Mouse (Mus musculus) forebrain, embryonic 14.5 days (tissue): ENCODE results near the gene Lgmn. TPM values are rescaled to one million over a fixed set of nuclear protein-coding genes. Genes with fewer than 3 reads are reported as not detected.

Experiments
- ATAC-seq: fragments of 200-750 bp; cut with Nextera tagmentation; 2 replicates; pipeline ENCODE4 v1.8.0; 2017; ENCODE audit warnings: mild to moderate bottlenecking, moderate library complexity
- DNase-seq: peaks from one replicate; pipeline ENCODE4 v3.0.0-alpha.2; 2015; ENCODE audit warnings: low spot score
- H3K27ac ChIP-seq: fragments of 300-500 bp; sonication (generic); 2 replicates; pipeline ENCODE4 v1.5.1; 2014; ENCODE audit warnings: low read depth, mild to moderate bottlenecking, control low read depth, low read length, moderate library complexity
- H3K27me3 ChIP-seq: fragments of 300-500 bp; sonication (generic); replicated peaks from 2 replicates; pipeline ENCODE4 v1.6.1; 2014; ENCODE audit warnings: low read length, control low read depth, mixed read lengths; ENCODE audit not compliant: control insufficient read depth, insufficient read depth
- H3K36me3 ChIP-seq: fragments of 300-500 bp; sonication (generic); 2 replicates; pipeline ENCODE4 v1.6.1; 2014; ENCODE audit warnings: low read length, control low read depth; ENCODE audit not compliant: control insufficient read depth, insufficient read depth
- H3K4me1 ChIP-seq: fragments of 300-500 bp; sonication (generic); 2 replicates; pipeline ENCODE4 v1.6.1; 2014; ENCODE audit warnings: antibody characterized with exemption, low read length, control low read depth; ENCODE audit not compliant: control insufficient read depth, insufficient read depth
- H3K4me2 ChIP-seq: fragments of 300-500 bp; sonication (generic); 2 replicates; pipeline ENCODE4 v1.6.1; 2014; ENCODE audit warnings: mild to moderate bottlenecking, control low read depth, low read length
- H3K4me3 ChIP-seq: fragments of 300-500 bp; sonication (generic); 2 replicates; pipeline ENCODE4 v1.5.1; 2014; ENCODE audit warnings: low read depth, low read length, control low read depth
- H3K9ac ChIP-seq: fragments of 300-500 bp; sonication (generic); 2 replicates; pipeline ENCODE4 v1.6.1; 2014; ENCODE audit warnings: mild to moderate bottlenecking, low read length, control low read depth, moderate library complexity
- H3K9me3 ChIP-seq: fragments of 300-500 bp; sonication (generic); replicated peaks from 2 replicates; pipeline ENCODE4 v1.6.1; 2016; ENCODE audit warnings: low read length, control low read depth, mixed read lengths; ENCODE audit not compliant: control insufficient read depth
- WGBS: fragments of 180-500 bp; shearing (Covaris S2); extraction: QIAGEN DNeasy Blood & Tissue Kit; methylation state at CpG from one replicate; pipeline ENCODE4 v1.1.7; 2014; 5-methylcytosine and 5-hydroxymethylcytosine counted together
- polyA plus RNA-seq: library from polyadenylated mRNA; unstranded; fragments of >200 nt; fragmentation: Nextera tagmentation; extraction: Ambion mirVana; gene quantifications from 2 replicates; pipeline ENCODE4 v1.2.1, GENCODE M21; 2014

Lgmn gene
- polyA plus RNA-seq, 1 experiment from 2014 or later, result 87.0 TPM

DNA sequence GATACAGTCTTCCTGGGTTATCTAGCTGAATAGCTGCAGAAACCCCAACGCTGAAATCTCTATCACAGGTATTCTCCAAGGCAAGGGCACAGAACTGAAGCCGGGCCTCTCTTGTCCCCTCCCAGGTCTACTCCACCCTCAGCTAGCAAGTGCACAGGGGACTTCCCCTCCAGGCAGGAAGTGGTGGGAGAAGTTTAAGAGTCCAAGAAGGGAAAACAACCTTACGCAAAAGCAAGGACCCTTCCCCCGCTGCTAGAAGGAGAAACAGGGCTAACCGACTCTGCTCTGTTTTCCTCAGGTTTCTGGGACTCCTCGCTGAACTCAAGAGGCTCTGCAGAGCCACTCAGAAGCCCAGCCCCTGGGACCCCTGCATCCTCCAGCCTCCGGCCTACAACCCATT lies 71.5 kb downstream of the Lgmn start:
- DNase-seq (no peak), ATAC-seq (no peak)
- Histone ChIP-seq H3K27me3 (no peaks in the 10 kb centered on the region), H3K4me3 (no peak overlapping the region), H3K27ac (no peak overlapping the region), H3K4me2 (no peak overlapping the region), H3K36me3 (no peaks in the 10 kb centered on the region), H3K9me3 (no peaks in the 10 kb centered on the region), H3K4me1 (no peaks in the 10 kb centered on the region), H3K9ac (no peak overlapping the region)
- WGBS, result 77% methylated on average over 7 of the region's 7 CpGs

DNA sequence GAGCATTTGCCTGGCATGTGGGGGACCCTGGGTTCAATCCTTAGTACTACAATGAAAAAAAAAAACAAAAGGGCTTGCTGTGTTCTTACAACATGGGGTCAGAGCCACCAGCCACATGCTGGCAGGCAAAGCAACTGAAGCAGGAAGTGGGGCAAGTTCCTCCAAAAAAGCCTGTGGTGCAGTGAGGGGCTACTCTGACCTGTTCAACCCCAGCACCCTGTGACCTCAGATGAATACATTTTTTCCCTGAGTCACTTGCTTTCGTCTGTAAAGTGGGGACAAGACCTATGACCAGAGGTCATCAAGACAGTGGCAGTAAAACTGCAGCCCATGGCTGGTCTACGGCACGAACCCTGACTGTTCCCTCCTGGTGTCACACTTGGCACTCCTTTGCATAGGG lies 72.5 kb downstream of the Lgmn start:
- H3K27ac ChIP-seq, result no peak overlapping the region
- no peak for ATAC-seq
- H3K4me2 ChIP-seq, result no peak overlapping the region

DNA sequence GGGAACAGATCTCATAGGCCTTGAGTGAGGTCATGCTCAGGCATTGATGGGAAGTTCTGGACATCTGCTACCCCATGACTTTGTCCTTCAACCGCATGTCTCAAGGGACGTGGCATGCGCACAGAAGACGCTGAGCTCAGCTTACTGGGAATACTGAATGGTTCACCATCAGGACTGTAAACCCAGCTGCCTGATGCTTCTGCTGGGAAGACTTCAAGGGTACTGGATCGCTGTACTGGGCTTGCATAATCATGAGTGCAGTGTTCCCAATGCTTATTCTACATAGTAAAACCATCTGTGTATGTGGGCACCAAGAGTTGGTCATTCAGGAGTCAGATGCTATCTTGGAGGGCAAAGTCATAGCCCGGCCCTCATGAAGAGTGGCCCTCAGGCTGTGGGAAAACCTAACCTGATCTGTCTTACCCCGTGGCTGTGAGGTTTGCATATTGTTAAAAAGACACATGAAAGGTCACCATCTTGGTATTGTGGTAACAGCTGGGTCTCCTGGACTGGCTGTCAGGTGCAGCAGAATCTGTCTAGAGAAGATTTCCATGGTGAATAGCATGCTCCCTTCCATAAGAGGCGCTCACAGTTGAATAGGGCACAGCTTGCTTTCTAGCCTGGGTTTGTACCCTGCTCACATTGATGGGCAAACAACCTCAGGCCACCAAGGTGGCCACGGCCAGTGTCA lies 73.3 kb downstream of the Lgmn start:
- Histone ChIP-seq H3K27me3 (no peaks in the 10 kb centered on the region), H3K9me3 (no peaks in the 10 kb centered on the region), H3K36me3 (no peaks in the 10 kb centered on the region), H3K9ac (no peak overlapping the region), H3K27ac (no peak overlapping the region), H3K4me3 (no peak overlapping the region), H3K4me2 (no peak overlapping the region), H3K4me1 (no peaks in the 10 kb centered on the region)
- DNase-seq, result no peak
- no peak for ATAC-seq
- 90% methylated on average over 9 of the region's 9 CpGs for WGBS

More for the DNA sequence above, 72.5 kb downstream of the Lgmn start:
- Histone ChIP-seq H3K9ac (no peak overlapping the region), H3K9me3 (no peaks in the 10 kb centered on the region), H3K27me3 (no peaks in the 10 kb centered on the region), H3K4me1 (no peaks in the 10 kb centered on the region), H3K4me3 (no peak overlapping the region), H3K36me3 (no peaks in the 10 kb centered on the region)
- 96% methylated on average over 3 of the region's 3 CpGs for WGBS
- DNase-seq, result no peak

DNA sequence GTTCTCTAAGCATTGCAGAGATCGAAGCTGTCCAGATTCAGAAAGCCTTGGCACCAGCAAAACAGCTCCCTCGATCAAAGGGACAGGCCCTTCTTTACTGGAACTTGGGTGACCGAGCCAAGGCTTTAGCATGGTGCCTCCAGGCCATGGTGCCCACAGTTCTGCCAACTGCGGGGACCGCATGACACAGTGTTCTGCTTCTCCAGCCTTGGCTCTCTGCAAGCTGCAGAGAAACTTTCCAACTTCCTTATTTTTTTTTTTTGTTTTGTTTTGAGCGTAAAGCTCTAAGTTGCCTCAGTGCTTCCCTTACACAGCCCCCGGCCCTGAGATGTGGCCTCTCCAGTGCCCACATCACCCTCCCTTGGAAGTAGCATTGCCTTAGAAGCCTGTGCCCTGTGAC lies 74.6 kb downstream of the Lgmn start:
- Histone ChIP-seq H3K27me3 (no peaks in the 10 kb centered on the region), H3K36me3 (no peaks in the 10 kb centered on the region)
- no peak for ATAC-seq

DNA sequence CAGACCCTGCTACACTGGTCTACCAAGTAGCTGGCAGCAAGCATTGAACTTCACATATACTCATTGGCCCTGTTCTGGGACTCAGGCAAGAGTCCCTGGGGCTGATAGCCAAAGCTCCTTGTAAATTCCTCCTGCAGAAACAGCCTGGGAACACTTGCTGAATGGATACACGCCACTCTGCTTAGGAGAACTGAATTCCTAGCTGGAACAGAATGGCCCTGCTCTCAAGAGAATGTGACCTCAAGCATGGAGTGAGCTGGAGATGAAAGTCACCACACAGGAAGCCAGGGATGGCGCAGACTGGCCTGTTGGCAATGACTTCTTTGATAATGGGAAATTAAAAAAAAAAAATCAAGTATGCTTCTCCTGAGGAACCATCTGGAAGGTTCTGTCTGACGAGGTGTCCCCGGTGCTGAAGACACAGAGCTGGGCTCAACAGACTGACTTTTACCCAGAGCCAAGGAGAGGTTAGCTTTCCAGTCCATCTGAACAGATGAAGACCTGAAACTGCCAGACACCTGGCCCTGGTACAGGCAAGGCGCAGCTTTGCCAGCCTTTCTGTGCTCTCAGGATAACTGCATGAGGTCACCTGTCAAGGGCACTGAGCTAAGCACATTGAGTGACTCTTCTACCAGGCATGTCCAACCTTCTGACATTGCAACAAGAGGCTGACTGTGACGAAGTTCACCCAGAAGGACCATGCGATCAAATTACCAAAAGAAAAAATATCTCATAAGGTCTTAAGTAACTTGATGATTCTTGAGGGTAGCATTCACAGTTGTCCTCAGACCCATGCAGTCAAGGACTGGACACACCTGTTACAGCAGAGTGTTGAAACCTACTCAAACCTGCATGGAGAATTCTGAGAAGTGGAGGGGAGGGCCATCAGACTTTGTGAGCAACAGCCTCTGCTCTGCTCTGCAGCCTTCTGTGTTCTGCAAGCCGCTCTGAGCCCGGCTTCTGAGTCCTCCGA lies 78.1 kb downstream of the Lgmn start:
- Histone ChIP-seq H3K9ac (no peak overlapping the region), H3K27ac (no peak overlapping the region), H3K4me3 (no peak overlapping the region), H3K36me3 (no peaks in the 10 kb centered on the region), H3K9me3 (no peaks in the 10 kb centered on the region), H3K27me3 (no peaks in the 10 kb centered on the region), H3K4me2 (no peak overlapping the region), H3K4me1 (no peaks in the 10 kb centered on the region)
- no peak for ATAC-seq
- WGBS, result 90% methylated on average over 10 of the region's 10 CpGs
- no peak for DNase-seq

More for the DNA sequence above, 74.6 kb downstream of the Lgmn start:
- 93% methylated on average over 7 of the region's 7 CpGs for WGBS
- Histone ChIP-seq H3K4me2 (no peak overlapping the region), H3K9me3 (no peaks in the 10 kb centered on the region), H3K4me3 (no peak overlapping the region), H3K4me1 (no peaks in the 10 kb centered on the region), H3K27ac (no peak overlapping the region), H3K9ac (no peak overlapping the region)
- no peak for DNase-seq

DNA sequence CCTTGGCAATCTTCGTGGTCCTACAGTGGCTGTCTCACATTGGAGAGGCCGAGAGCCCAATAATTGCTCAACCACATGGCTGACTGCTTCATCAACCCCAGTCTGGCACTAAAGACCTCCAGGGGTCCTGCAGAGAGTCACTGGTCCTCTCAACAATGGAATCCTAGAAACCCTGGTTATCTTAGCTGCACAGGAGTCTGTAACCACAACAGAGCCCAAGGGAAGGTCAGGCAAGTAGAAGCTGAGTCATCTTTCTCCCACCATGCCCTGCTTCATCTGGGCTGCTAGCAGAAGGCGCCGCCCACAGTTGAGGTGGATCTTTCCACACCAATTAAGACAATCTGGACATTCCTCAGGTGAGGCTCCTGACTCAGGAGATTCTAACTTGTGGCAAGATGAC lies 80.2 kb downstream of the Lgmn start:
- Histone ChIP-seq H3K27me3 (no peaks in the 10 kb centered on the region), H3K4me1 (no peaks in the 10 kb centered on the region), H3K36me3 (no peaks in the 10 kb centered on the region), H3K4me2 (no peak overlapping the region), H3K9ac (no peak overlapping the region), H3K9me3 (no peaks in the 10 kb centered on the region), H3K27ac (no peak overlapping the region), H3K4me3 (no peak overlapping the region)
- ATAC-seq (no peak), DNase-seq (no peak)
- WGBS, result 92% methylated on average over 4 of the region's 4 CpGs

DNA sequence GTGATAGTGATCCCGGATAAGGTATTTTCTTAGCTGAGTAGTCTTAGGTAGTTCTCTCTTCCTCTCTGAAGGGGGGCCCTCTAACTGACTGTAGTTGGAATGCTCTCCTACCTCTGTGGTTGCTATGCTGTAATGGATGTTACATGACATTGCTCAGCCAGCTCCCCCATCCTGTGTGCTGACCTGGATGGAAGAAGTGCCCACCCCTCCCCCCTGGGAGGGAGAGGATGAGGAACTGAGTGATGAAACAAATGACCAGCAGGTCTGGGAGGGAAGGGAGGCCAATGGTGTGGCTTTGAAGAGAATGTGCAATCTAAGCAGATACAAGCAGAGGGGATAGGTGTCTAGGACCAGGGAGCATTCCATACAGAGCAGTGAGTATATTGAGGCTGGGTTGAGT lies 82.8 kb downstream of the Lgmn start:
- Histone ChIP-seq H3K27ac (no peak overlapping the region), H3K4me1 (no peaks in the 10 kb centered on the region), H3K9me3 (no peaks in the 10 kb centered on the region), H3K4me3 (no peak overlapping the region), H3K27me3 (no peaks in the 10 kb centered on the region), H3K4me2 (no peak overlapping the region), H3K36me3 (no peaks in the 10 kb centered on the region), H3K9ac (no peak overlapping the region)
- DNase-seq, result no peak
- 96% methylated on average over 1 of the region's 1 CpGs for WGBS
- ATAC-seq, result no peak

DNA sequence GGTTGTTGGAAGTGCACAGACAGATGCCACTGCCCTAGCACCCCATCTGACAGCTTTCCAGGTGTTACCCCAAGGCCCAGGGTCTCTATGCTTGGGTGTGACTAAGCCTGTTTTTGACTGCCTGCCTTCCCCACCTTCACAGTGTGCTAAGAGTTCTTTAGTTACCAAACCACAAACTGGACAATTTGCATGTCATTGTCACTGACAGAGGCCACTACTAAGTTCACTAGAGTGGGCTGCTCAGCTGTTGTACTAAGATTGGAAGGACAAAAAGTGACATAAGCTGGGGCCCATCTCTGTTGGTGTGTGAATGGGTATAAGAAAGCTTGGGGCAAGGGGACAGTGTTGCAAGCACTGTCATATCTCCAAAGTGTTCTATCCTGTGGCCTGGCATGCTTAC lies 83.8 kb downstream of the Lgmn start:
- Histone ChIP-seq H3K4me3 (no peak overlapping the region), H3K4me2 (no peak overlapping the region)

More for the DNA sequence above, 83.8 kb downstream of the Lgmn start:
- H3K36me3 ChIP-seq, result no peaks in the 10 kb centered on the region
- H3K27me3 ChIP-seq, result no peaks in the 10 kb centered on the region
- no peak for ATAC-seq
- no peaks in the 10 kb centered on the region for H3K4me1 ChIP-seq
- no peak overlapping the region for H3K27ac ChIP-seq
- DNase-seq, result no peak
- H3K9me3 ChIP-seq, result no peaks in the 10 kb centered on the region
- no peak overlapping the region for H3K9ac ChIP-seq
